Mouse (Mus musculus) cerebellum, adult 8-10 months (tissue): ENCODE measurements around the gene Ntn1.

Experiments
- DNase-seq: peaks from one replicate; pipeline ENCODE4 v3.0.0; 2022

Ntn1 gene

DNA sequence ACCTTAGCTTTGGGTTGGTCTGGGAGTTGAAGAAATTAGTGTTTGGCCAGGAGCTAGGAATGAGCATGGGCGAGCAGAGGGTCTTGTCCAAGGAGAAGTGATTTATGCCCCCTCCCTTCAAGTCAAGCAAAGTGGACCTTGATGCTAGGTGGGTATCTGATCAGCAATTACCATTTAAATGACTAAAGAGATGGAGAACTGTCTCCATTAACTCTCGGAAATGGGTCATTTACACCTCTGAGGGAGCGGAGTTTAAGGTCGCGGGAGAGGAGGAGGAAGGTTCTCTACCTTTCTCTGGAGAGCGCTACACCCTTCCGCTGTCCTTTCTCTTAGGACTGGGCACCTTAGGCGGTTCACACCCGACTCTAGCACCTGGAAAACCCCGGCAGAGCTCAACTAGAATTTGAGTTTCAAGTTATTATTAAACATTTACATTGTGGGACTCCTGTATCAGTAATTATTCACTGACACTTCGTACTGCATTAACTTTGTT, at the start of gene Ntn1:
TSS of gene Ntn1 (minus strand) at position 97 of the 493 bp plus-strand sequence.
- no peak for DNase-seq

DNA sequence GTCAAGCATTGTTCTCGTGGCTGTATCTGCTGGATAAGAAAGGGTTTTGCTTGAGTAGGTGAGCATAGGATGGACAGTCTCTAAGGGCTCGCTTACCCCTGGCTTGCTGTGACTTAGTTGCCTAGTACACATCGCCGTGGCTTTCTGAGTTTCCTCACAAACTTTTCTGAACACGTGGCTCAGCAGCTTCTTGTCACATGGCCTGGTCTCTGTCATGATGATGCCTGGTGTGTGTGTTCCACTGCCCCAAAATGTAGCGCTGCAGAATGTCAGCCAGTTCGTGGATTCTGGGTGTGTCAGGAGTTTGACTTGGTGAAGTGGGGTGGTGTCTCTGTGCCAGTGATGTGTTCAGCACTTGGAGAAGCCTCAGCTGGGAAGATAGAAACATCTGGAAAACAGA, 47.7 kb upstream of the Ntn1 start:
- no peak for DNase-seq

DNA sequence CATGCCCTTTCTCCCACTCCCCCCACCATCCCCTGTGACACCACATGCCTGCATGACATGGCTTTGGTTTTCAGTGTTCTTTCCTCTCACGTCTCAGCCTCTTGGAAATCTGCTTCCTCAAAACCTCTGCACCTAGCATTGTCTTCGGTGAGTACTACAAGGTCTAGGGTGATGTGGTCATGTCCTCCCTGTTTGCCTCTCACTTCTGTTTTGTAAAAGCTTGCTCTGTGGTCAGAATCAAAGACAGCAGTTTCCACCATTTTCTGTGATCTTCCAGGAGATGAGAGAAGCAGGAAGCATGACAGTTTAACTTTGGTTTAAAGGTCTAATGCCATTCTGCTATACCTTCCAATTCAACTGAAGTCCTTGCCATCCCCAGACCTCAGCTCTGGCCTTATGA, 46.6 kb upstream of the Ntn1 start:
- no peak for DNase-seq

DNA sequence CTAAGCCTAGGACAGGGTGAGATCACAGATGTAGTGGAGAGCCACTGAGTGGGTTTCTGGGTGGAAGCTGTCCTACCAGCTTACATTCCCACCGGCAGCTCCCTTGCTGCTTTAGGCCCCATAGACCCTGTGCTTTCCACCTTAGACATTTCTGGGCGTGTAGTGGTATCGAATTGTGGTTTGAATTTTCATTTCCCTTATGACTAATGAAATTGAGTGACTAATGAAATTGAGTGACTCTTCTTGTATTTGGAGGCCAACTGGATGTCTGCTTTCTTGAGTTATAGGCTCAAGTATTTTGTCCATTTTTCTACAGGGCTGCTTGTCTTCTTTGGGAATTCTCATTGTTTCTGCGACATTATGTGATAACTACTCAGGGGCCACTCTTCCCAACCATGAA, 45.9 kb upstream of the Ntn1 start:
- no peak for DNase-seq

DNA sequence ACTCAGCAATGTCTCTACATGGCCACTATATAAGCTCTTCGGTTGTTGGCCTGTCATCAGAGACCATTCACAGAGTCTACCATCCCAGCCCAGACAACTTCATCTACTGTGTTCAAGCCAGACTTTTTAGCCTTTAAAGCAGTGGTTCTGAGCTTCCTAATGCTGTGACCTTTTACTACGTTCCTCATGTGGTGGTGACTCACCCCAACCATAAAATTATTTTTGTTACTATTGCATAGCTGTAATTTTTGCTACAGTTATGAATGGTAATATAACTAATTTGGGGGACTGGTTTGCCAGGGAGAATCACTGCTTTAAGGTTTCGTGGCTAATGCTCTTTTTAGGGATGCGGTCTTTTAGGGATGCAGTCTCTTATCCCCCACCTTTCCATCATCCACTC, 45.3 kb upstream of the Ntn1 start:
- DNase-seq = no peak

DNA sequence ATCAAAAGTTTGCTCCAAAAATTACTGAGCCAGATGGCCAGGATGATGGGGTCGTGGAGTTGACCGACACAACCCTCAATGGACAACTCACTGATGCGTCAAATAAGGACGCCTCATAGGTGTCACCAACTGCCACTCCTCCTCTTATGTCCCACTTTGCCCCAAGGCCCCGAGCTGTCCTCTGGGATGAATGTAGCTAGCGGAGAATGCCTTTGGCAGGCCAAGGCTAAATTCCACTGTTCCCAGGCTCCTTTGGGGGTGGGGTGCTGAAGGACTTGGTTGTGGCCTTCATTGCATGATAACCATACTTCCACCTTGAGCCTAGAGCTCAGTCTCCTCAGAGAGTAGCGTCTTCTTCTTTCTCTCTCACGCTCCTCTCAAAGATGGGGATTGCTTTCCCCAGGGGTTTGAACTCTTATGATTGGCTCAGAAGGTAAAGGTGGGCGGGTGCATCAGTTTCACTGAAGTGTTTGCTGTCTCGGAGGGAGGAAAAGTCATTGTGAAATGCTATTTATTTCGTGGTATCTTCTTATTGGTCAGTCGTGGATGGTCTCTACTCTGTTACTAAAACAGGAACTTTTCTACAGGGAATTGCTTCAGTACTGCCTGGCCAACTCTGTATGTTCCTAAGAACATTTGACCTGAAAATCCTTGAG, 42.5 kb upstream of the Ntn1 start:
- no peak for DNase-seq

DNA sequence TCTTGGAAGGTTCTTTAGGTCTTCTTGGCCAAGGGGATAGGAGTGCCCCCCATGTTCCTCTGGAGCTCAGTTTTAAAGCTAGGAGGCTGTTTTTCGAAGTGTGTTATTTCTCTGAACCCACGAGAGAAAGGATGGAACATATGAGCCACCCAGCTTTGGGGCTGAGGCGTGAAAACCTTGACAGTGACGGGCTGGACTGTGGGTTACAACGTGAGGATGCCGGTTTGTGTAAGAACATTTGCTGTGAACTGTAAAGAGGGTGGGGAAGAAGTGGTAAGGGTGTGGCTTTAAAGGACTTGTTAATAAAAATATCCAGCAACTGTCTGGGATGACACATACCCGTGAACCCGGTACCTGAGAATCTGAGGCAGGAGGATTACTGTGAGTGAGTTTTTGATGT, 41.7 kb upstream of the Ntn1 start:
- no peak for DNase-seq

DNA sequence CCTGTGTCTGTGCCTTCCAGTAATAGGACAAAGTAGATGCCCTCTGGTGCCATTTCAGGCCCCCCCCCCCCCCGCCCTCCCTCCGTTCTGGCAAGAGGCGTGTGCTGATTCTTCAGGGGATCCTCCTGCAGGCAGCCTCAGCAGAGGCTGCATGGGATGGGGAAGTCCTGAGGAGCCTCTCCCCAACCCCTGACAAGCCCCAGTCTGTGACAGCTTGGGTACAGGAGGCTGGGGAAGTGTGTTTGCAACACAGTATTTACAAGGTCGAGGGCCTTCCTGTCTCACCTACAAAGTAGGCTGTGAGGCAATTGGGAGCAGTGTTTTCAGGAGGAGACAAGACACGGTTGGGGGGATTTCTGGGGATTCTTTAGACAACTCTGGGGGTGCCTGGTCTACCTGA, 40.3 kb upstream of the Ntn1 start:
- no peak for DNase-seq

DNA sequence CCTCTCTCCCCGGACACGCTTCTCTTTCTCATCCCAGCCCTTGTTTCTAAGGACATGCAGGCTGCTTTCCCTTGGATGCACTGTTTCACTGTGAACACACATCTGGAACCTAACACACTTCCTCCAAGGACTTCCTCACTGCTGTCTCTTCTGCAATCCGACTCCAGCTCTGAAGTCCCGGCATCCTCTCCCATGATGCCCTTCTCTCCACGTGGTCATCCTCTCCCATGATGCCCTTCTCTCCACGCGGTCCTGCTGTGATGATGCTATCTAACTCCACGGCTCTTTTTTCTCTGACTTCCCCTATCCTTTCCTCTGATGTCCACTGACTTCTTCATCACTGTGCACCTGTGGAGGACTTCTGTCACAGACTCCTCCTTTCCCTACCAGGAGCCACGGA, 39.5 kb upstream of the Ntn1 start:
- DNase-seq = no peak

DNA sequence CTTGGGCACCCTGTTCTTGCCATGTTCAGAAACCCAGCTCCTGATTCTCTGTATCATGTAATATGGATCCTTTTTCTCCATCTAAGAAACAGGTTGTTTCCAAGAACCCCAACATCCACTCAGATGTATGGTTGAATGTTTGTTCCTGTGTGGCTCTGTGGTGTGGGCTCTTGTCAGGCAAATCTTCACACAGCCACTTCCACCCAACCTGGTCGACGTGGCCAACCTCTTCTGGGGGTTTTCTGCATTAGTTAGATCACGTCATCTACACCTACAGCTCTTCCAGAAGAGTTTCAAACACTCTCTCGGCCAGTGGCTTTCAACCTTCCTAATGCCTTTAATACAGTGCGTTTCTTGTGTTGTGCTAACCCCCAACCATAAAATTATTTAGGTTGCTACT, 35.8 kb upstream of the Ntn1 start:
- no peak for DNase-seq

DNA sequence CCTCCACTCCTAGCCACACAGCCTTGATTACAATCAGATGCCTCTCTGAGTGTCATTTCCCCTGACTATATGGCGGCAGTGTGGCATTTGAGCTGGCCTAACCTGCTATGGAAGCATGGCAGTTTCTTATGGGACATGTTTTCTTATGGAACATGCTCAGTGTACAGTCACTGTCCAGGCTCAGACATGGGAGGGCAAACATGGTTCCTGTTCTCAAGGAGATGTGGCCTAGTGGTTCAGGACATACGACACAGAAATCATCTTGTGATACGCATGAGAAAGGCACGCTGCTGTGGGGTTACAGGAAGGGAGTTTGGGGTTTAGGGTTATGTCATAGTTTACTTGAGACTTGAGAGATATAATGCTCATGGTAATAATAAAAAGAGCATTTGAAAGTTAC, 35.0 kb upstream of the Ntn1 start:
- no peak for DNase-seq

DNA sequence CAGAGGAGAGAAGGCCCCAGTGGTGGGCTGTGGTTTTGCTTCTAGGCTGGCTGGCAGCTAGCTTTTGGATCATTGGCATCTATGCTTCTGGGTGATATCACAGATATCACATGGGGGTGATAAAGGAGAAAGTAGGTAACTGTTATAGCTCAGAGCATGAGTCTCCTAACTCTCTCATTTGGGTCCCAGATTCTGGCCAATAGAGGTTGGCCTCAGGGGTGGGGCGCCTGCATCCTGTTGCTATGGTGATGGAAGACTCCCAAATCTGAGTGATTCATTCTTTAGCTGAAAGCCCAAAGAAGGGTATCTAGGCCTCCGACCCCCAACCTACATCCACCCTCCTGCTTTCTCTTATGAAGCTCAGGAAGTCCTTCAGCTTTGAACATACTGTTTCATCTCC, 34.1 kb upstream of the Ntn1 start:
- DNase-seq = no peak

DNA sequence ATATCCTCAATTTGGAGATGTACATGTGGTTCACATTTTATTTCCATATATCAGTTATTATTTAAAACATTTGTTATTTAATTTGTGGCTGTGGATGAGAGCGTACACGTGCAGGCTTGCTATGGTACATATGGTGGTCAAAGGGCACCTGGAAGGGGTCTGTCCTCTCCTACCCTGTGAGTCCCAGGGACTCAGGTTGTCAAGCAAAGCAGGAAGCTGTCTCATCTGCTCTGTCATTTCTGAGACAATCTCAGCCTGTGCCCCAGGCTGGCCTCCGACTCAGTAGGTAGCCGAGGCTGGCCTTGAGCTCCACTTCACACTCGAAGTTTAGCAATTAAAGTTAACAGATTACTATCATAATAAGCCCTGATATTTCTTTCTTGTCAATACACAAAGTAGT, 32.9 kb upstream of the Ntn1 start:
- no peak for DNase-seq

DNA sequence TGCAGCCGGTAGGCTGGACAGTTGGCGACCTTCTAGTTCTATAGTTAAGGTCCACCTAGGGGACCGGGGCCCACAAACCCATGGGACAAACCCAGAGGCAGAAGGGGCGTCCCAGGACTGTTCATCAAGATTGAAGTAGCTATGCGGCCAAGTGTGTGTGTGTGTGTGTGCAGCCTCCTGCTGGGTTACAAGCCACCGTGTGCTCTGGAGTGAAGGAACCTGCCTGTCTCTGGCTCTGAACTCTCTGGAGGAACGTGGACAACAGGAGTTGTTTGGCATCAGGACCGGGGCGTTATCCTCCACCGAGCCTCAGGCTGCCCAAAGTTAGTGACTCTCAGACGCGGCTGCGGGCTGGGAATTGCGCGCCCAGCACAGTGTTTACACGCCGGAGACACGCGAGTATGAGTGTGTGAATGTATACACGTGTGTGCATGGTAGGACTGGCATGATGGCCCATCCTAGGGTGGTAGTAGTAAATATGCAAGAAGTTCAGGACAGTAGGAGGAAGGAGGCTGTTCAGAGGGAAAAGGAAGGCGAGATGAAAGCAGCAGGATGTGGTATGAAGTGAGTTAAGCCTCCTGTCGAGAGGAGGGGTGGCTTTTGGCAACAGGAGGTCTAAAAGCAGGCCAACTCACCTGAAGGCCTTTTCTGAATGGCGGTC, 31.9 kb upstream of the Ntn1 start:
- no peak for DNase-seq

DNA sequence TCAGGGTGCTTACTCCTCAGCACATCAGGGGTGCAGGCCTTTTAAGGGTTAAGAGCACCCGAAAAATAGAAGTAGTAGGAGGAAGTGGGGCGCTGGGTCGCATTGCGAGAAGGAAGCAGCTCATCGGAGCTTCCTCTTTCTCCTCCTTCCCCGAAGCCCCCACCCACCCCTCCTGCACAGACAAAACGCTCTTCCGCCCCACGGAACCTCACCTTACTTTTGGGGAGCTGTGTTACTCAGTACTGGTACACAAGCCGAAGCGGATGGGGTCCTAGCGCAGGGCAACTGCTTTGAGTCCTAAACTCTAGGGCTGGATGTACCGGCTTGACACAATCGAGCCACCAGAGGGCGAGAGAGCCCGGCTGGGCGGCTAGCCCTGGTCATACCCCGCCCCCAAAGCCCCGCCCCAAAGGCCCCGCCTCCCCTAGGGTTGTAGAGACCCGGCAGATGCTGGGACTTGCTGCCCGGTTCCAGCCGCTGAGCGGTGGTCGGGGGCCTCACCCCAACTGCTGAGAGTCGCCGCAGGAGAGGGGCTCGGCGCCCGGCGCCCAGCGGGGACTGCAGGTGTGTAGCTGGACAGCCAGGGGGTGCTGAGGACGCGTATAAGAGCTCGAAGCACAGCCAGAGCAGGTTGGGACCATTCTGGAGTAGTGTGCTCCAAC, 31.2 kb upstream of the Ntn1 start, which contains the start of gene Pik3r5:
TSS of gene Pik3r5 (plus strand) at position 423 of the 662 bp plus-strand sequence.
- peak; percentile 13 for DNase-seq

DNA sequence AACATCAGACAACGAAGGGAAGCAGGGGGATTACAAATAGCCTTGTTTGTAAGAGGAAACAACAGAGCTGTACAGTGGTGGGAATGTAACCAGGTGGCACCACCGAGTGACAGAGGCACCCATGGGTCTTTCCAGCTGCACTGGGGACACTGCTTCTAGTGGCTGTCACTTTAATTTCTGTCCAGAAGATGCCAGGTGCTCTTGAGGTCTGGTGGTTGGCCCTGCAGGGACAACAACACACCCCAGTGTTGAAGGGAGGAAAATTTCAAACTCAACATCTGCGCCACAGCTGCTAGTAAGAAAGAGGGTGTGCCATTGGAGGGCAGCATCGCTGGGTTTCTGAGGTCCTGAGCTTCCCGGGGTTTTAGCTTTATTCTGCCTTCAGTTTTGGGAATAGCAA, 30.0 kb upstream of the Ntn1 start:
- no peak for DNase-seq

DNA sequence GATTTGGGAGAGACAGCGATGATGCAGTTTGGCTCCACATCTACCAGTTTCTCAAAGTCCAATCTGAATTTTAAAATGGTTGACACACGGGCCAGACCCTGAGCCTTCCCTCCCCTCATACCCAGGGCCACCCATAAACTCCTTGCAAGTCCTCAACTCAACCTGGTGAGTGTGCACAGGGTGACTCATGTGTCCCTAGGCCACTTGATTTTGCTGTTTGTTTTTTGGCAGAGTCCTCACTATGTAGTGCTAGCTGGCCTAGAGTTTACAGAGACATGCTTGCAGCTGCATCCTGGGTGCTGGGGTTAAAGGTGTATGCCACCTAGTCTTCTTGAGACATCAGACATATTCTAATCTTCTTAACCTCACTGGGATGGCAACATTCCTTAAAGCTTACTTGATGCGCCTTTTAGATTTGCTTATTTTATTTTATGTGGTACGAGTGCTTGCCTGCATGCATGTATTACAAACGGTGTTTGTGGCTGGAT, 26.5 kb upstream of the Ntn1 start:
- no peak for DNase-seq

DNA sequence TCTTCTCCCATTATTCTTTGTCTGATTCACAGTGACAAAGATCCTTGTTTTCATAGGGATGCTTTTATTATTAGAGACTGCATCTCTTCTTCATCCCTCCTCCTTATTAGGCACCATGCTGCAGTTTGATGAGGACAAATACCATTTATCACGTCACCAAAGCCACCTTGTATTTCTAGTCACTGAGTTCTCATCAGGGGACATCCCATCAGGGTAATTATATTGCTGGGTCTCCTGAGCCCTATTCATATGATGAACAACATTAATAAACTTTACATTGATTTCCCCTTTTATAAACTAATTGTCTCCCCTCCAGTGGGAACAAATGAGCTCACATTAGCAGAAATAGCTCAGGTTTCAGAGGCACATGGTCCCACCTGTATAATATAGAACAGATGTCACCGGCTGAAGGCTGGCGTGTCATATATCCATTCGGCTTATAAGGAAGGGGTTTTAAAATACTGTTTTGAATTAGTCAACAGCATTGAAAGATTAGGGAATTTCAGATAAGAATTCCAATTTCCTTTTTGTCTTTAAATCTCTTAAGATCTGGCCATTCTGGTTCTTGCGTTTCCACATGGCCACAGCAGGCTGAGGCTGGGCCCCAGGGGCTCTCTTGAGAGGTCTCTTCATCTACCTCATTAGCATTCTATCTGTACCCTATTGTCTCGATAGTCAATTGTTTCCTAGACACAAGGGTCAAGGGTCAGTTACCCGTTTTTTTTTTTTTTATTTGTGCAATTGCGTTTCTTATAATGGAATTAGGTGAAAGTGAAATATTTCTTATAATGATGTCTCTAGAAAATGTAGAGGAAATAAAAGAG, 25.1 kb upstream of the Ntn1 start:
- no peak for DNase-seq

DNA sequence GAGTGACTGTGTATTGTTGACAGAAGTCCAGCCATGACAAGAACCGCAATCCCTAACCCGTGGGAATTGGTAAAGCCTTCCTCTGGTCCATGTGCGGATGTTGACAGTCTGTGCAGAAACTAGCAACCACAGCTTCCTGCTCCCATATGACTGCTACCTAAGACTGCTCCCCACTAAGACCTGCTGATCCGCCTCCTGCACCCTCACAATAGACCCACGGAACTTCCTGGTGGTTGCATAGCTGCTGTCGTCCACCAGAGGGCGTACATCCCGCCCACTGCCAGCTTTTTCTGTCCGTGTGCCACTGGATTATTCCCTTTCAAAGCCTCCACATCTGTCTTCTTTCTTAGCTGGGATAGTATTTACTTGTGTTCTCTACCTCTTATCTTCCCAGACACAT, 17.2 kb upstream of the Ntn1 start:
- no peak for DNase-seq

DNA sequence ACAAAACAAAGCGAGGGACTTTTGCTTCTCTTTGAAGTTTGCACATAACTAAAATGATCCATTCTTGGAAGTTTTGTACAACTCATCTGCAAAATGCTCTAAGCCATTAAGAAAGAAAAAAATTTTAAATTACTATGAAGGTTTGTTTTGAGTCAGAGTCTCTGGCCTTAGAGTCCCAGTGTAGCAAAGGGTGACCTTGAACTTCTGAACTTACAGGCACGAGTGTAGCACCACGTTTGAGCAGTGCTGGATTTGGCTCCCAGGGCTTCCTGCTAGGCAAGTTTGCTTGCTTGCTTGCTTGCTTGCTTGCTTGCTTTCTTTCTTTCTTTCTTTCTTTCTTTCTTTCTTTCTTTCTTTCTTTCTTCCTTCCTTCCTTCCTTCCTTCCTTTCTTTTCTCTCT, 16.4 kb upstream of the Ntn1 start:
- no peak for DNase-seq

DNA sequence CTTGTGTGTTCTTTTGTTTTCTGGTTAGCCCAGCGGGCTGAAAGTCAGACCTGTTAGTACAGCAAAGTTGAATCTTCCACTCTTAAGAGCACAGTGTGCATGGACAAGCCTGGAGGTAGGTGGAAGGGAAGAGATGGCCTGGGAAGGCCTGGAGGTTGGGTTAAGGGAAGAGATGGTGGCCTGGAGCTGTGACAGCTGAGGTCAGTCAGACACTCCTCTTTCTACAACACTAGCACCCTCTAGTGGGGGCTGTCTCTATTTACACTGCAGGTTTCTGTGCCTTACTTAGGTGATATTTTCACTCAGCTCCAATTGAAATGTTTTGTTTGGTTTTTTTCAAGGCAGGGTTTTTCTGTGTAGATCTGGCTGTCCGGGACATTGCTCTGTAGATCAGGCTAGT, 7.5 kb upstream of the Ntn1 start:
- peak; percentile 79 for DNase-seq

DNA sequence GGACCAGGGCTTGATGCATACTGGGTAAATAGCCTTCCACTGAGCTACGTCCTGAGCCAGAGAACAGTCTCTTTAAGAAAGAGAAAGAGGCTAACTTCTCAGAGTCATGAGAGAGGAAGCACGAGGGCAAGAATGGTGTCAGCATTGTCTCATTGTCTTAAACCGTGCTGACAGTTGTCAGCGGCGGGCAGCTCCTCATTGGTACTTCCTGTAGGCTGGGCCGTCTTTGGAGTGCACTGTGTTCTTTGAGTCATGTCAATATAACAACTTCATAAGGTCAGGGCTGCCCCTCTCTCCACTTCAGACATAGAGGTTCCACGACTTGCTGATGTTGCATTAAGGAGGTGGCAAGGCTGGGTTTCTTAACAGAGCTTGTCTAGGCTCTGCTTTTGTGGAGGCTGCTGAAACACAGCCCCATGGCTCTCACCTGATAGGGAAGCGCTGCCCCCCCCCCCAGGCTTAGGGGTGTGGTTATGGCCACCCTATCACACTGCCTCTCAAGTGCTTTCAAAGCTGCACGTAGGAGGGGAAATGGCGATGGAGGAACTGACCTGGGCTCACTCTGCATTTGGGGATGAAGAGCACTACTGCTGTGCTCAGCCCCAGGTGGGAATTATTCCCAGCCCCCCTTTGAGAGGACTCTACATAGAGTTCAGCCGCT, 6.8 kb upstream of the Ntn1 start:
- DNase-seq = no peak

DNA sequence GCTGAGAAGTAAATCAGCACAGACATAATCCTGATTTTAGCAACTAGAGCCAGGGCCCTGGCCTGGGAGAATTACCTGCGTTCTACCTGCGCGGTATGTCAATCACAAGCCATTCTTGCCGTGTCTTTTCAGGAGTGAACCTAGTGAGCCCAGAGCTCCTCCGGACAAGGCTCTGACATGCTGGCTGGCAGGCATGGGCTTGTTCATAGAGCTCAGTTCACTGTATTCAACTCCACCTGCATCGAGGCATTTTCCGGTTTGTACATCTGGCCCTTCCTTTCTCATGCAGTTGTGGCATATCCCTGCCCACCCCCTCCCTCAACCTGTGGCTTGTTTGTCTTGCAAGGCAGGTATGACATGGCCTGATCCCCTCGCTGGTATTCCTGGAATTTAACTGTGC, 5.0 kb upstream of the Ntn1 start:
- no peak for DNase-seq
